Mouse (Mus musculus) ES-E14 (cell line): ENCODE results near the gene Car3. TPM values are rescaled to one million over a fixed set of nuclear protein-coding genes. Genes with fewer than 3 reads are reported as not detected.

Experiments used
- DNase-seq: peaks from one replicate; pipeline ENCODE4 v3.0.0-alpha.2; 2013; ENCODE audit warnings: low read depth, low spot score
- H3K27ac ChIP-seq: 2 replicates; pipeline ENCODE4 v1.5.1; 2012; ENCODE audit warnings: low read depth, mild to moderate bottlenecking, low read length, moderate library complexity, mixed read lengths; ENCODE audit not compliant: poor library complexity, insufficient read depth, severe bottlenecking
- H3K36me3 ChIP-seq: 2 replicates; pipeline ENCODE4 v1.6.1; 2012; ENCODE audit warnings: mild to moderate bottlenecking, low read length, moderate library complexity, mixed read lengths; ENCODE audit not compliant: control insufficient read depth, poor library complexity, insufficient read depth, severe bottlenecking
- H3K4me1 ChIP-seq, 2 experiments: fragments of 150-350 bp in 1 of 2; sonication (generic) in 1 of 2; 2 replicates each; pipeline ENCODE4 v1.6.1; 2012; ENCODE audit warnings: low read length in 2 of 2, mild to moderate bottlenecking in 1 of 2, mixed read lengths in 1 of 2; ENCODE audit not compliant: control insufficient read depth in 2 of 2, insufficient read depth in 2 of 2, poor library complexity in 1 of 2
- H3K4me3 ChIP-seq, 2 experiments: fragments of 150-350 bp in 1 of 2; sonication (generic) in 1 of 2; 2 replicates each; pipeline ENCODE4 v1.5.1; 2012; ENCODE audit warnings: low read length in 2 of 2, low read depth in 1 of 2, mild to moderate bottlenecking in 1 of 2, mixed read lengths in 1 of 2; ENCODE audit not compliant: insufficient read depth in 1 of 2, poor library complexity in 1 of 2, severe bottlenecking in 1 of 2
- H3K9ac ChIP-seq: 2 replicates; pipeline ENCODE4 v1.6.1; 2012; ENCODE audit warnings: low read depth, mild to moderate bottlenecking, low read length, mixed read lengths; ENCODE audit not compliant: poor library complexity, insufficient read depth, severe bottlenecking
- H3K9me3 ChIP-seq: fragments of 150-350 bp; sonication (generic); 2 replicates; pipeline ENCODE4 v1.6.1; 2012; ENCODE audit warnings: low read depth, mild to moderate bottlenecking, low read length; ENCODE audit not compliant: control insufficient read depth, insufficient read depth
- CHD2 ChIP-seq: IDR thresholded peaks from 2 replicates; pipeline ENCODE4 v1.6.1; 2014; ENCODE audit warnings: mild to moderate bottlenecking, low read depth, low read length, inconsistent platforms
- HCFC1 ChIP-seq: IDR thresholded peaks from 2 replicates; pipeline ENCODE4 v1.6.1; 2012; ENCODE audit warnings: low read length, inconsistent platforms, borderline replicate concordance; ENCODE audit not compliant: insufficient read depth
- MAFK ChIP-seq: IDR thresholded peaks from 2 replicates; pipeline ENCODE4 v1.6.1; 2014; ENCODE audit warnings: mild to moderate bottlenecking, low read depth, low read length, inconsistent platforms; ENCODE audit not compliant: insufficient read depth
- ZC3H11A ChIP-seq: IDR thresholded peaks from 2 replicates; pipeline ENCODE4 v1.6.1; 2012; ENCODE audit warnings: low read depth, mild to moderate bottlenecking, inconsistent platforms, low read length, borderline replicate concordance
- ZNF384 ChIP-seq: IDR thresholded peaks from 2 replicates; pipeline ENCODE4 v1.6.1; 2012; ENCODE audit warnings: low read depth, low read length, inconsistent platforms
- in situ Hi-C, 2 experiments: fragments of 600-800 bp; cut with MboI; formaldehyde crosslinking; loops; one replicate each; pipeline ENCODE4 v1.15.1; 2025; ENCODE audit warnings: low sequenced_read_pairs in 2 of 2, inconsistent platforms in 1 of 2; ENCODE audit not compliant: unreplicated experiment in 2 of 2
- total RNA-seq: library from RNA; depleted of rRNA; stranded (reverse); fragments of 300-350 nt; gene quantifications from 2 replicates; pipeline ENCODE4 v1.2.3, GENCODE M21; 2012

Gene Car3
- total RNA-seq, 1 experiment = 5.3 TPM

DNA sequence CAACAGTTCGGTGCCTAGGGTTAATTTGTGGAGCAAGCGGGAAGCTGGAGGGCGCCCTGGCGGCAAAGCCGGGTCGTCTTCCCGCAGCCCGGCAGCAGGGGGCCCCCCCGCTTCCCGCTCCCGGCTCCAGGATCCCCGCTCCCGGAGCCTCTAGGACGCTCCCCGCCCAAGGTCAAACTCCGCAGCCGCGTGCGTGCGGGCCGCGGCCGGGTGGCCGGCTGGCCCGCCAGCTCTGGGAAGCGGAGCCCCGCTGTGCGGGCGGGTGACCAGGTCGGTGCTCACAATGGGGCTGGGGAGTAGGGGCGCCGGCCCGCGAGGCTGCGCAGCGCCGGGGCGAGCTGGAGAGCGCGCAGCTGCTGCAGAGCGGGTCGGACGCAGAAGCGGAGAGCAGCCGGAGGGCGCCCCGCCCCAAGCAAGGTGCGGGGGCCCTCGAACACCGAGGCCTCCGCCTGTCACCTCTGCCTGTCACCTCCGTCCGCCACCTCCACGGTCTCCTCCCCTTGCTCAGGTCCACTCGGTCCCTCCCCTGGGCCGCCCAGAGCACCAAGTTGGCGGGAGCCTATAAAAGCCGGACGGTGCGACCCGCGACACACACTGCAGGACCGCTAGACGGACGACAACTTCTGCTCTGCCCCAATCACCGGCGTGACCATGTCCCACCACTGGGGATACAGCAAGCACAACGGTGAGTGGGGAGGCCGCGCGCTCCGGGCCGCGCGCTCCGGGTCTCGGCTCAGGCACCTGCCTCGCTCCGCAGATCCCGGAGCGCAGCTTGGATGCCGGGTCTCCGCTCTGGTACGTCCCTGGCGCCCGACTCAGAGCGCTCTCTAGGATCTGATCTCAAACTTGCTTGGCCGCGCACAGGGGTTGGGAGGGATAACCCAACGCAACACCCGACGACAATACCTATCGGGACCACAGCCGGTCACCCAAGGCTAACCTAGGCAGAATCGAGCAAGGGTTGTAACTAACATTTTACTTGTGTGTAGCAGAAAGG lies 23.1 kb downstream of the Car3 start, which contains the start of gene Car2:
Car2 (plus strand) TSS at position 172 of the 997 bp plus-strand sequence.
- TF ChIP-seq ZC3H11A (0 out of 2 replicates have a peak, but pooled peaks have one; percentile 31), ZNF384 (no peak)

DNA sequence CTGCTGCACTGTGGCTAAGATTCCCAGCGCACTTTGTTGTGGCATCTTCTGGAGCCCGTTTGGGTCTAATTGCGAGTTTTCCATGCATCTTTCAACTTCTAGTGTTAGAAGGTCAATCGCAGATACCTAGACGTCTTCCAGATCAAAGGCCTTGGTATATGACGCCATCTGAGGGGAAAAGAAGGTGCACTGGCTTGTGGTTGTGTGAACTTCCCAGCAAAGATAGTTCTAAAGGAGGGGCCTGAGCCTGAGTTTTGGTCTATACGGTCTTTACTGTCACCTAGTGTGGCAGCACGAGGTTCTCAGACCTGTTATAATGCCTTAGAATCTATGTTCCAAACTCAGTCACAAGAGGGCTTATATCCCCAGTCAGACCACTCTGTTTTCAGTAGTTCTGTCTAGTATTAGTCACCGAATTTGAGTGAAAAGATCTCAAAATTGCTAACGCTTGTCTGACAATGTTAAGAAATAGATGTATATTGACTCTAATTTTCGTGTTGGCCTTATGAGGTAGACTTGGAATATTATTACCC lies 23.9 kb downstream of the Car3 start:
- Histone ChIP-seq H3K4me3 (peak overlapping the region; percentile 81 to 93), H3K27ac (0 out of 2 replicates have a peak overlapping the region, but pooled peaks have one; percentile 6), H3K9ac (peak overlapping the region; percentile 76), H3K9me3 (no peaks in the 10 kb centered on the region), H3K36me3 (peaks cover 9% of the 10 kb centered on the region), H3K4me1 (peaks cover 2% of the 10 kb centered on the region in 2 experiments; a peak in 2 of 4 replicates)
- in situ Hi-C loops = no loop called here
- no peak for TF ChIP-seq HCFC1
- TF ChIP-seq ZC3H11A = no peak
- TF ChIP-seq CHD2 = no peak
- TF ChIP-seq MAFK = no peak
- TF ChIP-seq ZNF384 = no peak
- no peak for DNase-seq

More for the DNA sequence above, 23.1 kb downstream of the Car3 start, which contains the start of gene Car2:
- H3K27ac ChIP-seq = peak within 1 kb of the TSS; percentile 39; the same call in 1 of the 2 replicates
- H3K4me1 ChIP-seq = peaks cover 2% of the 10 kb centered on the region in 2 experiments; a peak in 2 of 4 replicates
- H3K9ac ChIP-seq = peak within 1 kb of the TSS; percentile 76
- H3K4me3 ChIP-seq = peak within 1 kb of the TSS; percentile 81 to 93
- no peaks in the 10 kb centered on the region for H3K9me3 ChIP-seq
- peak; percentile 50 for DNase-seq
- in situ Hi-C loops = no loop called here
- peaks cover 9% of the 10 kb centered on the region for H3K36me3 ChIP-seq

DNA sequence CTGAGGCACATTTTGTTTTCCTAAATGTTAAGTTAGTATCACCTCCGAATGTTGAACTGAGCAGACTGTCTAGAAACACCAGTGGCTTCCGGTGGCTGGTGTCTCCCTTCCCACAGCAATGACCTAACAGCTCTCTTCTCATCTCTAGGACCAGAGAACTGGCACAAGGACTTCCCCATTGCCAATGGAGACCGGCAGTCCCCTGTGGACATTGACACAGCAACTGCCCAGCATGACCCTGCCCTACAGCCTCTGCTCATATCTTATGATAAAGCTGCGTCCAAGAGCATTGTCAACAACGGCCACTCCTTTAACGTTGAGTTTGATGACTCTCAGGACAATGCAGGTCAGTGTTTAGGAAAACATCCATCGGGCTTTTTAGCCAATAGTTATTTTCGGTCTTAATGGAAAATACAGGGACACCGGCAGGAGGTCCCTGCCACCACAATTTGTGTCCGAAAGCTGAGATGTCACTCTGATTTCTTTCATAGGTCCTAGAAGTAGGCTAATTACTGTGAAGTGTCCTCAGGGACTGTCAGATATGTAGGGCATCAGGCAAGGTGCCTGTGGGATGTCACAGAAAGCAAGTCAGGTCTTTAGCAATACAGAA lies 24.5 kb downstream of the Car3 start:
- in situ Hi-C loops = no loop called here
- Histone ChIP-seq H3K4me1 (peaks cover 2 to 4% of the 10 kb centered on the region in 2 experiments; a peak in 3 of 4 replicates), H3K36me3 (peaks cover 9% of the 10 kb centered on the region), H3K9me3 (no peaks in the 10 kb centered on the region), H3K9ac (peak overlapping the region; percentile 47; the same call in 1 of the 2 replicates), H3K27ac (no peak overlapping the region; the same call in 1 of the 2 replicates), H3K4me3 (peak overlapping the region; percentile 81 to 93; a peak in 2 of 4 replicates)
- no peak for DNase-seq
- no peak for TF ChIP-seq ZNF384
- no peak for TF ChIP-seq MAFK
- no peak for TF ChIP-seq CHD2
- TF ChIP-seq HCFC1 = no peak
- TF ChIP-seq ZC3H11A = no peak

DNA sequence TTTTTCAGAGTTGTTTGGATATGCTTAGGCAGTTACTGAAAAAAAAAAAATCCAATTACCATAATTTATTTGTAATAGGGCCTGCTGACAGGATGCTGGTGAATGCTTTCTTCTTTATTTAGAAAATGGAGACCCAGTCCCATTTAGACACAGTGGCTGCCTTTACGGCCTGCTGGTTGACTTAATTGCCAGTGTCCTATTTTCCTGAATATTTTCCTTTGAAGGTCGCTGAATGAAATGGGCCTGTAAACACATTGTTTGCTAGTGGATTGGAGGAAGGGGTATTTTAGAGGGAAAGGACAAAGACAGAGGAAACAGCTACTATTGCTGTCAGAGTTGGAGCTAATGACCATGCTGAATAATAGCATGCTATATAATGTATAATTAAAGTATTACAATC lies 25.2 kb downstream of the Car3 start:
- in situ Hi-C loops = no loop called here
- H3K4me3 ChIP-seq = no peak overlapping the region
- TF ChIP-seq CHD2 = no peak
- TF ChIP-seq HCFC1 = no peak
- TF ChIP-seq MAFK = no peak
- TF ChIP-seq ZNF384 = no peak
- TF ChIP-seq ZC3H11A = no peak
- H3K4me1 ChIP-seq = peaks cover 2 to 4% of the 10 kb centered on the region in 2 experiments; a peak in 3 of 4 replicates
- no peak overlapping the region; the same call in 1 of the 2 replicates for H3K27ac ChIP-seq
- no peak overlapping the region for H3K9ac ChIP-seq
- no peak for DNase-seq
- H3K36me3 ChIP-seq = peaks cover 9% of the 10 kb centered on the region
- no peaks in the 10 kb centered on the region for H3K9me3 ChIP-seq
